Mouse (Mus musculus) spleen, postnatal 14 days (tissue): ENCODE data around the gene Serpinb6e.

Experiments
- DNase-seq, 2 experiments: peaks; one replicate each; pipeline ENCODE4 v3.0.0; 2021 to 2022; ENCODE audit warnings: low spot score in 2 of 2

Gene Serpinb6e

GRCm38 (mm10) chr13:33843308-33843707 is at the start of gene Serpinb6e:
Gene Serpinb6e (minus strand): TSS chr13:33843408.
- no peak for DNase-seq

- DNase-seq = no peak
Measured at GRCm38 (mm10) chr13:33830751-33831150, 12.5 kb downstream of the Serpinb6e start.

GRCm38 (mm10) chr13:33823421-33823820 is 19.8 kb downstream of the Serpinb6e start:
- no peak for DNase-seq

GRCm38 (mm10) chr13:33821490-33822143 is 21.6 kb downstream of the Serpinb6e start:
- no peak for DNase-seq
